Mouse (Mus musculus): ENCODE data around the gene Slc2a13.

Gene Slc2a13

DNA sequence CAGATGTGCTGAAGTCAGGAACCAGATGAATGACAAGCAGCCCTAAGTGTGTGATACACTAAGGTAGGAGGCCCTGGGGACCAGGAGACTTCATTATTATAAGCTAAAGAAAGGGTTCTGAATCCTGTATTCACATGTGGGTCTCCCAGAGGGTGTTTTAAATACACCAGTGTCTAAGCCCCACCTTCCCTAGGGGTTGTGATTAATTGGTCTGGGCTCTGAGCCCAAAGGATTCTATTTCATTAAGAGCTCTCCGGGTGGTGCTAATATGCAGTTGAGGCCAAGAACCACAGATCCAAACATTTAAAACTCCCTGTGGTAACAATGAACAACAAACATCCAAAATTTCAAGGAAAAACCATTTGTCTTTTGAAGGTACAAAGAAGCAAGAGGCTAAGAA, 70.4 kb downstream of the Slc2a13 start:
- in situ Hi-C loops (cut with MboI, MseI): no loop called here

DNA sequence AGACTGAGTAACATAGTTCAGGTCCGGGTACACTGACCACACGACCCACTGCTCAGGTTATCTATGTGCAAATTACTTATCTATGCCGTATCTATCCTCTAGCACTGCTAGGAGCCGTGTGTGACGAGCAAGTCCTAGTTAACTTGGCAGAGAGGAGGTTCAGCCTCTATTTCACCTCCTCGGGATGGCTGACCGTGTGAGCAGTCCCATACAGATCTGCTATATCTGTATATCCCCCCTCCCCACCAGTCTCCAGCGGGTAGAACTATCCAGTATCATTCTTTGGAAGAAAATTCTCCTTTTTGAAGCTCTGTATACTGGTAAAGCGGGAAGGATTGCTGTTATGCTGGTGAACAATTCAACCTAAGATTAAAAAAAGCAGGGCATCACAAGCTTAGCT, 70.8 kb downstream of the Slc2a13 start:
- in situ Hi-C loops (cut with MboI, MseI): no loop called here

DNA sequence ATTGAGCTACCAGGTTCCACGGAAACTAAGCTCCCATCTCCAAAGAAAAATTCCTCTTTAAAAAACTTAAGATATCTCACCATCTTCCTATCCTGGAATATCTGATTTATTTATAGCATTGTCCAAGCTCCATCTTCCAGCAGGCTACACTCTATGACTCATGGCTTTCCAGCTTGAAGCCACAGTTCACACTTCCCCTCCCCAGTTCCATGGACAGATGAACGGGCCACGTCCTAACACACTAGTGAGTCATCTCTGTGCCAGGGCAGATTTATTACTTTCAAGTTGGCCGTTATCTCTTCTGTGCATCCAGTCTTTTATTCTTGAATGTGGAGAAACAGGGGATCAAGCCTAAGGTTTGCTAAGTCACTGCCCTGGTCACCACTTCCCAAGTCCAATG, 78.0 kb downstream of the Slc2a13 start:
- in situ Hi-C loops (cut with MboI, MseI): loop anchor here (10.0 kb wide), 1 partner anchor 270 kb away; no protein-coding TSS in a partner anchor

DNA sequence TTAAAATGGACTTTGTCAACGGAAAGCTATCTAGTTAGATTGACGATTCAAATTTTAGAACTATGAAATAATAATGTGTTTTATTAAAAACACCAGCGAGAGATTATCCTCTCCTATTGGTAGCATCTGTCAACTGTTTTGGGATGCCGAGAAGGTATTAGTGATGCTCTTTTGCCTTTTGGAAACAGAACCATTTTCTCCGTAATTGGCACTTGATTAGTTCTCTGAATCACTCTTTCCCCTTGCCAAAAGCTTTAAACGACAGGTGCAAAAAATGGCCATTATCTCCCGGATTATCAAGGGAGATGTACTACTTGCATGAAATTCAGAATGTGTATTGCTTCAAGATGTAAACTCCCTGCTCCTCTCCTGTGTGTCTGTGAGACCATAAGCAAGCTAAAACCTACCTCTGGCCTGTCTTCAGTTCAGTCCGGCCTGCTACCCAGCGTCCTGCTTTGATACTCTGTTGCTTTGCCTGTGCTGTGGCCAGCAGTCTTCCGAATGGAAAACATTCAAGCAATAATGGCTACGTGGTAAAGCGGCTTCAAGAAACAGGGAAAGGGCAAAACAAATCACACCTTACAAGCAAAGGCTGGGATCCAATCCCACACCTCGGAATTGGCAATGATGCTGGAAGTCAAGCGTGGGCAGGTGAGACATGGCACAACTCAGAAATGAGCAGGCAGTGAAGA, 93.0 kb downstream of the Slc2a13 start:
- in situ Hi-C loops (cut with MboI, MseI): no loop called here

DNA sequence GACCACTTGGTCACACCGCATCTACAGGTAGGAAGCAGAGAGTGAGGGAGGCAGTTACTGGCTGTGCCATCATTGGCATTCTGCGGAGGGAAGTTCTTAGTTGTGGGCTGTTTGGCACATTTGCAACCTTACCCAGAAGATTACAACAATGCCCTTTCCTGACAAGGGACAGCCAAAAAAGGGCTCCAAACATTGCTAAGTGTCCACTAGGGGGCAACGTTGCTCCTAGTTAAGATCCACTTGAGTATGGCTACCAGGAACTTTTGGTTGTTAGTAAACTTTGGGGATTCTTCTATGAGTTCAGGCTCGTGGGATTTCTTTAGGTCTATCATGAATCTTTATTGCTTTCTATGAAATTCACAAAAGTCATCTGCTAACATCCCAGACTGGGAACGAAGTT, 95.3 kb downstream of the Slc2a13 start:
- in situ Hi-C loops (cut with MboI, MseI): no loop called here

DNA sequence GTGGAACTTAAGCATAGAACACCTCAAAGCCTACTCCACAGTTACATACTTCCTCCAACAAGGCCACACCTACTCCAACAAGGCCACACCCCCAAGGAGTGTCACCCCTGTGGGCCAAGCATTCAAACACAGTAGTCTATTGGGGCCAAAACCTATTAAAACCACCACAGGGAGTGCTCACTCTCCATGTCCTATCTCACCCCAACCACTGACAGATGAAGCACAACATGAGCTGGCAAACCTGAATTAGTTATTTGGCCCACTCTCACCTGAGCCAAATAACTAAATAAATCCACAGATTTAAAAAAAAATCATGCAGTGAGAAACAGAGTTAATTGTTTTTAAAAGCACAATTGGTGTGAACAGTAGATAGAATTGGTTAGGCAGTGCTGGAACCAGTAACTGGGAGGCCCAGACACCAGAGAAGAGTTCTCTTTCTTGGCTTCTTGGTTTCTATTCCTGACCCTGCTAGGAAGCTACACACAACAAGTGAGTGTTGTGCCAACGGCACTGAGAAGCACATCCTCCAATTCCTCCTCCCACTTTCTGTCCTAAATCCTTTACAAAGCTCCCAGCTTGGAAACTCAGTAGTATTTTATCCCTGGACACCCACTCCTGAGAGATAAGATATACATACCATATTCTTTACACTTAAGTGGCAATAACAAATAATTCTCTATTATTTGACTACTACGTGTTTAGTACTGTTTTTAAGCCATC, 99.2 kb downstream of the Slc2a13 start:
- in situ Hi-C loops (cut with MboI, MseI): no loop called here

DNA sequence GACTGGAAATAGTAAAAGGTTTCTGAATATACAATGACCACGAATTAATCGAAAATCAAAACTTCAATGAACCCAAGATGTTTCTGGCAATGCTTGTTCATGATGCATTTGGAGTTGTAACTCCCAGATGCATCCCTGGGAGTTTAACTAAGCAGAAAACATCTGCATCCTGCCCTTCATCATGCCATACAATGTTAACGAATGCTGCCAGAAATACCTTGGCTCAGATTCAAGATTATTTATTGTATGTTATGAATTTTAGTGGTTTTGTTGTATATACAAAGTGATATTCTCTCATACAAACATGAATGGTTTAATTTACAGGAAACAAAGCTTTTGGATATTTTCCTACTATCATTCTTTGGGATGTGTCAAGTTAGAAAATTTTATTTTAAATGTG, 107.7 kb downstream of the Slc2a13 start:
- in situ Hi-C loops (cut with MboI, MseI): no loop called here

DNA sequence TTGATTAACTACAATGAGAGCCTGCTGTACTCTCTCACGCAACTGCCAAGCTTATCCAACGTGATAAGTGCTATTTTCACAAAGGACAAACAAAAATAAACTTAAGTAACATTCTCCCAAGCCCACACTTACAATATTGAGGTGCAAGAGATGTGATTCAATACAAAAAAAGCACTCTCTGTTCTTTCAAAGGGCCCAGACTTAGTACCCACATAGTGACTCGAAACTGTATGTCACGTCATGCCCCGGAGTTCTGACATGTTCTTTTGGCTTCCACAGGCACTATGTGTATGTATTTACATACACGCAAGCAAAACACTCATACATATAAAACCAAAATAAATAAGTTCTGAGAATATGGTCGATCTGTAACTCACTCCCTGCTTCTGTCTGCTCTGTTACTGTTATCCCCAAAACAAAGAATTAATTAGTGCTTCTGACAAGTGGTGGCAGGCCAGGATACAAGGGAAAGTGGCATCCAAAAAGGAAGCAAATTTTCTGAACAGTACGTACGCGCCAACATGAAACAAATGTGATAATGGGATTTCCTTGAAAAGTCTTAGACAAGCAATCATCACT, 109.1 kb downstream of the Slc2a13 start:
- in situ Hi-C loops (cut with MboI, MseI): no loop called here

DNA sequence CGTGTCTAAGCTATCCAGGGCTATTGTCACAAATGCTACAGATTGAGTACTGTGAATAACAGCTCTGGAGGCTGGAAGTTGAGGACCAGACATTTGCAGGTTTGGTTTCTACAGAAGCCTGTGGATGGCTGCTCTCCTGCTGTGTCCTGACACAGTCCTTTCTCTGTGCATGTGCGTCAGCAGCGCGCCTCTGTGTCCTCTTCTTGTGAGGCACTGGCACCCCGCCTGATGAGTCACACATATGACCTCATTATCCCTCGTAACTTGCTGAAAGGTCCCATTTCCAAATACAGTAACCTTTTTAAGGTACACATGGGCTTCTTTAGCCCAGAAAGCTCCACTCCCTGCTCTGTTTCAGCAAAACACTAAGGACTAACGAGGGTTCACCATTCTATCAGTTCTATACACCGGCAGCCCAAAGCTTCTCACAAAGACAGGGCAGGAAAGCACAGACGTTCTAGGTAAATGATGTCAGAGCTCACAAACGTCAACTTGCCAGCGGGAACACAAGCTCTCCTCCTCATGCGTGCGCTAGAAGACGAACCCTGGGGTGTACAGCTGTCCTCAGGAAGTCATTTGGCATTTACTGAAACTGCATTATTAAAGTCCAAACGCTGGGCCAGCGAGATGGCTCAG, 109.9 kb downstream of the Slc2a13 start:
- in situ Hi-C loops (cut with MboI, MseI): no loop called here

DNA sequence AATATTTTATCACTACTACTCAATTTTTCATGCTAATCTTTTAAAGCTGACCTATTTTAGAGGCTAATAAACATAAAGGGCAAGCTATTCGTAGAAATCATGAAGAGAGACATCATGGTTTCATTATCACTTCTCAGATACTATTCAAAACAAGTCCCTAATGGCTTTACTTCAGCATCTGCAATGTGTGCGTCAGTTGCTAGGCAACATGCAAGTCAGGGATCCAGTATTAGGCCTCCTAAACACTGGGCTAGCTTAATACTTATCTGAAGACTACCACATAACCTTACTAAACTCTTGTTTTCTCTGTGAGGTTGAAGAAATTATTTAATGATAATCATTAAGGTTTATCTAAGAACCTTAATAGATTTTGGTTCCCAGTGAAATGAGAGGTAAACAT, 111.1 kb downstream of the Slc2a13 start:
- in situ Hi-C loops (cut with MboI, MseI): no loop called here

DNA sequence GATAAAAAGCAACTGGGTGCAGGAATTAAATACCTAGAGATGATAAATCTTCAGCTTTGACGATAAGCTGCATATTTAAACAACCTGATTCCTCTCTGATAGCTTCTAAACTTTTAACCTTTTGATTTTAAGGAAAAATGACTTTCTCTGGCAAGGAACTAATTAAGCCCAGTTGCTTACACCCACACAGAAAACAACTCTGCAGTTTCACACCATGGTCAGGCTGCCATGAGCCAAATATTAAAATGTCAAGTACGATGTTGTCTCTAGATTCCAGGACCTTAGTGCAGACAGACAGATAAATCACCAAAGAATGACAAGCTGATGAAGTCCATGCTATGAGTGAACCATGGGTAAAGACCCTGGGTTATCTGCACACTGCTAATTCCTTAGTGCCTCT, 115.9 kb downstream of the Slc2a13 start:
- in situ Hi-C loops (cut with MboI, MseI): loop anchor here (10.0 kb wide), 1 partner anchor 422 kb away; no protein-coding TSS in a partner anchor

DNA sequence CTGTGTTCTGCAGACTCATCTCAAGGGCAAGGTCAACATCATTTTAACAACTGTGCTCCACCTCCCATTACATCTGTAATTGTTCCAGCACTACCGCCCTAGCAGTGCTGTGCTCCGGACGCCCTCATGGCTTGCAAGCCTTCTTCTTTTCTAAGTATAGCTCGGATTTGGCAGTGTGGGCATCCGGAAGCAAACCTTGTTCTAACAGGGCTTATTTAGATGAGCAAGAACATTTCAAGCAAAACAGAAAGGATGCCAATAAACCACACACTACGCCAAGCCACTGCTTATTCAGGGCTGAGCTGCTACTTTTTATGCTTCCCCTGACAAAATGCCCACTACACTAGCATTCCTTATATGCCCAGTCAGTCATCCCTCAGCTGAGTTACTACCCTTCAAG, 127.7 kb downstream of the Slc2a13 start:
- in situ Hi-C loops (cut with MboI, MseI): no loop called here

DNA sequence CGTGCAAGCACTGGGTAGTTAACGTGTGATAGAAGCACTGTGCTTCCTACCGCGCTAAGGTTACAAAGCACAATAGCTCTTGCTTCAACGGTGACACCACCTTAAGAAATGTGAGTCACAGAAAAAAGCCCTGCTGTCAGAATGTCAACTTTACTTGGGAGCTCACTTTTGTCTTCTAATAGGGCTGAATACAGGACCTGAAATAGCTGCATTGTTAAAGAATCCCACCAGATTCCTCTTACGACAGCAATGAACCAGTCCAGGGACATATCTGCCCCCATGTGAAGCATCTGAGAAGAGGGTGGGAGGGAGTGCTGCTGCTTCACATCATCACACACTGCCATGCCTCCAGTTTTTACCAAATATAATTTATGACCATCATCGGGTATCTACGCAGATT, 129.6 kb downstream of the Slc2a13 start:
- in situ Hi-C loops (cut with MboI, MseI): no loop called here

DNA sequence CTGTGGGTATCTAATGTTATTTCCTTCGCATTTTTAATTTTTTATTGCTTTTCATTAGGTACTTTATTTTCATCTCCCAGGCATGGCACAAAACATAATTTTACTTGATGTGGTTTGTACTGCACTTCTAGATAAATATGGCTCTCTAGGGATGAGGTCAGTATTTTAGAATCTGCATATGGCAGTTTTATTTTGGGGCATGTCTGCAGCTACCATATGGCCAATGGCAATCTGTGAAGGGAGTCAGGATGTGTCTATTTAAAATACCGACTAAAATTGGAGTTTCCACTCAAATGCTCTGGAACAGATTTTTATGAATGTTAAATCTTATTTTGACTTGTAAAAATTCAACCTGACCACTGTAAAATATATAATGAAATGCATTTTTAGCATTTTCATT, 133.2 kb downstream of the Slc2a13 start:
- in situ Hi-C loops (cut with MboI, MseI): no loop called here

DNA sequence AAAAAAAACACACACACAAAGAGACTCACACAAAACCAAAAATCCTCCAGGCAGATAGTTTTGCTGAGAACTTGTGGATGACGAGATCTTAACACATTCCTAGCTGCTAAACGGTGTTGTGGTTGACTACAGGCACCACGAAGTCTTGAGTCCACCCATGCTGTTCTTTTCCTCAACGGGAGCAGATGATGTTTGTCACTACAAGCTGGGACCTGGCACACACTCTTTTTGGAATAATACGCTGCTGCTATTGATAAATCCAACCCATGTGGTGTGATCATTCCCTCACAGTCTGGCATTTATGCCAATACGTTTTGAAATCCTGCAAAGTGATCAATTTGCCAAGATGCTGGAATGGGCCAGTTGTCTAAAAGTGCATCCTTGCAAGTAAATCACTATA, 147.6 kb downstream of the Slc2a13 start:
- in situ Hi-C loops (cut with MboI, MseI): no loop called here

DNA sequence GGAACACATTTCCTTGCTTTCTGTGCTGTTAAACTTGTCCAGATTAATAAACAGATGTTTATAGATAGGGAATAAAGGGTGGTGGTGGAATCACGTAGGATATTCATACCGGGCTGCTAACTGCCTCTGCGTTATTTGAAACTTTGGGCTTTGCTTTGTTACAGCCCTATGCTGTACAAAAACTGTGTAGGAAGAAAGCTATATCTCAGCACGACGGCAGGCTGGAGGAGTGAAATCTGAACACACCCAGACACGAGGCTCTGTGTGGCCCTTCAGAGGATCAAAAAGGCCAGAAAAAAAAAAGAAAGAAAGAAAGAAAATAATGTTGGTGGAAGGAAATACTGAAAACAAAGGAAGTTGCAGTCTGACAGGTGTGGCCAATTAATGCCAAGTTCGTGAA, 166.1 kb downstream of the Slc2a13 start:
- in situ Hi-C loops (cut with MboI, MseI): loop anchor here (10.0 kb wide), 1 partner anchor 1482 kb away; no protein-coding TSS in a partner anchor

DNA sequence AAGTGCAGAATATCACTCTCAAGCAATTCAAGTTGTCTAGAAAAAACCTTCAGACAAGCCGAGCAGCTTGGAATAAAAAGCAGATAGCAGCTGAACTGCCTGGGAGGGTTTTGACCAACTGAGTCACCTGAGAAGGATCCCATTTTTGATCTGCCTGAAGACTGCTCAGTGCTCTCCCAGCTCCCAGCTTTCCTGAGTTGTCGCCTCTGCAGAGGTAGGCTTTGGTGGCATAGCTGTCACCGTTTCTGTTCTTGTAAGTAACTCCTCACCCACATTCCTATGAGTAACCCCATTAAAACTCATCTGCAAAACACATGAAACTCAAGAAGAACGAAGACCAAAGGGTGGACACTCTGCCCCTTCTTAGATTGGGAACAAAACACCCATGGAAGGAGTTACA, 177.9 kb downstream of the Slc2a13 start:
- in situ Hi-C loops (cut with MboI, MseI): loop anchor here (25.0 kb wide), 1 partner anchor 908 kb away; no protein-coding TSS in a partner anchor

DNA sequence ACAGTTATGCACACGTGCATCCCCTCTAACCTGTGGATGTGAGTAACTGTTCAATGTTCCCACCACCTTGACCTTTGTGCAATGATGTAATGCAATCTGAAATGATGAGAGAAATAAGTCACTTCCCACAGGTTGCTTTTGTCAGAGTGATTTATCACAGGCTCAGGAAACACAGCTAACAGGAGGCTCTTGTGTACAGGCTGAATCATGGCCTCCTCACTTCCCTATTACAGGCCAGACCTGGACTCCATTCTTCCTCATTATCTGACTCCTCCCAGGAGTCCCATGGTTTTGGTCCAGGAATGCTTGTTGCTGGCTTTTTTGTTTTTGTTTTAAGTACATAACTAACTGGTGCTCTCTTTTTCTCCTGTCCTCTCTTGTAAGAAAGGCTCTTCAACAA, 189.4 kb downstream of the Slc2a13 start:
- in situ Hi-C loops (cut with MboI, MseI): loop anchor here (25.0 kb wide), 1 partner anchor 896 kb away; no protein-coding TSS in a partner anchor

DNA sequence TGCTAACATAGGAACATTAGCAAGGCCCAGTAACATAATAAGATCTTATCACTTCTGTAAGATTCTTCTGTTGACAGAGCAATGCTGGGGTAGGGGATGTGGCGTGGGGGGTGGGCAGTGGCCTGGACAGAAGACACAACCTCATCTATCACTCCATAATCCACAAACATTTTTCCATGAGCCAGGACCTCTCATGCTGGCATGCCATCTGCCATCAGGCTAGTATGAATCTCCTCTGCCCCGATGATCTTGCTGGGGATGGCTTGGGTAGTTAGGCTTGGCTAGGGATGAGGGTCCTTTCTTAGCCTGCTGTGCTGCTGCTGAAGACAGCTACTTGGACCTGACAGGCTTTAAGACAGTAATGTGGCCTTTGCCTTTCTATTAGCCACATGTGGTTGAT, 190.5 kb downstream of the Slc2a13 start:
- in situ Hi-C loops (cut with MboI, MseI): loop anchor here (25.0 kb wide), 1 partner anchor 895 kb away; no protein-coding TSS in a partner anchor

DNA sequence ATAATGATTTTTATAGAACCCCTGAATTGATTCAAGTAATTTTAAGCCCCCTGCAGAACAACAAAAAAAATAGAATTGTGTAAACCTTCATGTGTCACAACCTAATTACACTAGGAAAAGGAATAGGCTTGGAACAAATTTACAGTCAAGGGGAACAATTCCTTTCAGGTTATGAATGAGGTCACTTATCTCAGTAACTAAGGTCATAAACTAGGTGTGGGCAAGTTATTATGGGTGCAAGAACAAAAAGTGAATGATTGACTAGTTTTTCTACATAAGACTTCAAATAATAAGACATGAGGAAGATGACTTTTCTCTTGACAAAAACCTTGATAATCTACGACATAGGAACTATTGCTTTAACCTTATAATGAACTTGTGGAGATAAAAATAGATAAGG, 191.2 kb downstream of the Slc2a13 start:
- in situ Hi-C loops (cut with MboI, MseI): loop anchor here (25.0 kb wide), 1 partner anchor 895 kb away; no protein-coding TSS in a partner anchor

DNA sequence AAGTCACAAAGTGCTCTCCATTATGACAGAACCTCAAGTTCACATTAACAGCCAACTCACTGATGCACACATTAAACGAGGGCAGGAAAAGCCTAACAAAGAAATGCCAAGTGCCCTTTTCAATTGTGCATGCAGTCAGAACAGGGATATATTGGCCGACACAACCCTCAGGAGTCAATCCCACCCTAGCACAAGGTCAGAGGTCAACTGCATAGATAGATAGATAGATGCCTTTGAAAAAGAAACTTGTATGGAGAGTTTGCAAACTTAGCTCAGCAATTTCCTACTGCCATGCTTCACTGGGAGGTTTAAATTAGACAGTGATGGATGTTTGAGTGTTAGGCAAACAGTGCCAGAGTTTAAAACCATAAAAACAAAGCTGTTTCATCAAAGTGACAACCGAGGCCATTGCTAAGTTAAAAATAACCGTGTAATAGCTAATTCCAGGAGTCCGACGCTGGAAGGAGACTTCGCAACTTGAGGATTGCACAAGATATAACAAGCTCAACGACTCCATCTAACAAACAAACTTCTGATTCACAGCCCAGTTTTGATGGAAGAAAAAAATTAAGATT, 194.2 kb downstream of the Slc2a13 start:
- in situ Hi-C loops (cut with MboI, MseI): loop anchor here (25.0 kb wide), 1 partner anchor 892 kb away; no protein-coding TSS in a partner anchor

DNA sequence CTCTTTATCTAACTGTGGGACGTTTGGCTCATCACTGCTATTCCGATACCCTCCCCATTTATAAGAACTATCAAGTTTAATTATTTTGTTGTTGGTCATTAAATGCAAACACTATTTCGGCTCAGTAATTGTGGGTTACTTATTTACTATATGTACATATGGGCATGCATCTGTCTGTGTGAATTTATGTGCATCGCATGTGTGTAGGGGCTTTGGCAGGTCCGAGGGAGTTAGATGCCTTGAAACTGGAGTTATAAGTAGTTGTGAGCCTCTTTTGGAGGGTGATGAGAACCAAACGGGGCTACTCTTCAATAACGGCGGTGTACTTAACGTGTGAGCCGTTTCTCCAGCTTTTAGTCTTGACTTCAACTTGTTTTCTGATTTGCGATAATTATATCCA, 195.5 kb downstream of the Slc2a13 start:
- in situ Hi-C loops (cut with MboI, MseI): loop anchor here (25.0 kb wide), 1 partner anchor 890 kb away; no protein-coding TSS in a partner anchor

Measured in T-helper 2 cell (primary cell).